12 mouse cellular contexts compared by ENCODE assay signal in genomic region chr5:93026437-93027119, GRCm38 (mm10). TPM values are rescaled to one million over a fixed set of nuclear protein-coding genes. Genes with fewer than 3 reads are reported as not detected.
DNase-seq lines count a peak whose midpoint lies in the region; ATAC-seq and TF ChIP-seq lines count a peak whose summit lies in the region.
"Had no signal": no experiment of that assay in that cellular context is flagged by ENCODE, and none has a peak within 500 bp of the region (broad histone marks: within the 10 kb centered on the region; RNA-seq: fewer than 3 reads in every experiment).

No protein-coding gene starts in this region.

- H3K4me3 ChIP-seq in heart, embryonic 11.5 days (ENCODE audit: low read depth, low read length), result no peak overlapping the region
- H3K4me3 ChIP-seq in lung, postnatal 0 days (ENCODE audit: low read depth, low read length), result no peak overlapping the region
- H3K4me3 ChIP-seq in intestine, embryonic 16.5 days (ENCODE audit: low read length), result no peak overlapping the region
- no peak overlapping the region for H3K4me3 ChIP-seq in stomach, embryonic 16.5 days (replicated peaks; ENCODE audit: low read length)
- no peak overlapping the region for H3K4me3 ChIP-seq in thymus, adult 2 months (ENCODE audit: control insufficient read depth, insufficient read depth, low read length)
- H3K4me3 ChIP-seq: erythroblast, embryonic 14.5 days had no signal

- no peak for DNase-seq in heart, postnatal 14 days
- DNase-seq in lung, postnatal 0 days (ENCODE audit: low spot score), result peak; percentile 46
- DNase-seq in lung, postnatal 4 days, result no peak
- no peak for DNase-seq in thymus, adult 2 months
- DNase-seq in layer of hippocampus, postnatal 36 days, result no peak
- DNase-seq: thymus, postnatal 14 days had no signal

- no peaks in the 10 kb centered on the region for H3K36me3 ChIP-seq in heart, embryonic 11.5 days (ENCODE audit: control insufficient read depth, insufficient read depth, low read length)
- no peaks in the 10 kb centered on the region for H3K36me3 ChIP-seq in lung, postnatal 0 days (ENCODE audit: insufficient read depth, low read length)
- no peaks in the 10 kb centered on the region for H3K36me3 ChIP-seq in intestine, embryonic 16.5 days (ENCODE audit: control insufficient read depth, insufficient read depth, low read length)
- H3K36me3 ChIP-seq in stomach, embryonic 16.5 days (ENCODE audit: control insufficient read depth, insufficient read depth, low read length), result no peaks in the 10 kb centered on the region
- no peaks in the 10 kb centered on the region for H3K36me3 ChIP-seq in thymus, adult 2 months (ENCODE audit: control insufficient read depth, insufficient read depth, low read length)

- TF ChIP-seq EP300 in lung, postnatal 0 days (IDR thresholded peaks at IDR 0.05), result no peak

- peaks cover 19% of the 10 kb centered on the region for H3K4me1 ChIP-seq in heart, embryonic 11.5 days (ENCODE audit: control insufficient read depth, insufficient read depth, low read length)
- 0 out of 2 replicates have a peak, but pooled peaks cover 2% of the 10 kb centered on the region for H3K4me1 ChIP-seq in lung, postnatal 0 days (ENCODE audit: insufficient read depth, low read depth, low read length)
- peaks cover 34% of the 10 kb centered on the region for H3K4me1 ChIP-seq in intestine, embryonic 16.5 days (ENCODE audit: control insufficient read depth, insufficient read depth, low read length)
- peaks cover 32% of the 10 kb centered on the region for H3K4me1 ChIP-seq in stomach, embryonic 16.5 days (ENCODE audit: control insufficient read depth, insufficient read depth, low read length)
- H3K4me1 ChIP-seq in thymus, adult 2 months (replicated peaks; ENCODE audit: control insufficient read depth, insufficient read depth, low read length), result no peaks in the 10 kb centered on the region

- TF ChIP-seq CTCF in lung, postnatal 0 days (IDR thresholded peaks at IDR 0.05), result no peak
- TF ChIP-seq CTCF in thymus, adult 2 months (IDR thresholded peaks at IDR 0.05; ENCODE audit: borderline replicate concordance, control insufficient read depth, extremely low read depth, insufficient read depth, low read length, poor library complexity), result no peak

- intact Hi-C loops in heart, postnatal 14 days (cut with DNase I), result no loop called here

- H3K4me2 ChIP-seq in heart, embryonic 11.5 days, result peak overlapping the region; percentile 17; the same call in 1 of the 2 replicates
- H3K4me2 ChIP-seq in lung, postnatal 0 days (replicated peaks; ENCODE audit: low read depth, low read length), result 0 out of 2 replicates have a peak overlapping the region, but pooled peaks have one; percentile 5
- H3K4me2 ChIP-seq in intestine, embryonic 16.5 days (ENCODE audit: low read depth, low read length), result peak overlapping the region; percentile 25; the same call in 1 of the 2 replicates
- peak overlapping the region; percentile 31; the same call in 1 of the 2 replicates for H3K4me2 ChIP-seq in stomach, embryonic 16.5 days (ENCODE audit: low read depth, low read length)

- no peak for TF ChIP-seq POLR2A in thymus, adult 2 months (IDR thresholded peaks at IDR 0.05; ENCODE audit: control insufficient read depth, extremely low read depth, insufficient read depth, low read length, poor library complexity)

- WGBS in heart, embryonic 11.5 days (ENCODE audit: insufficient replicate concordance), result 26% methylated on average over 4 of the region's 4 CpGs
- 36% methylated on average over 4 of the region's 4 CpGs for WGBS in lung, postnatal 0 days
- 34% methylated on average over 4 of the region's 4 CpGs for WGBS in intestine, embryonic 16.5 days
- WGBS in stomach, embryonic 16.5 days, result 40% methylated on average over 4 of the region's 4 CpGs
- WGBS in thymus, adult 2 months, result 70% methylated on average over 4 of the region's 4 CpGs

- no peaks in the 10 kb centered on the region for H3K9me3 ChIP-seq in heart, embryonic 11.5 days (replicated peaks; ENCODE audit: control insufficient read depth, low read length)
- H3K9me3 ChIP-seq in lung, postnatal 0 days (ENCODE audit: low read length), result no peaks in the 10 kb centered on the region
- H3K9me3 ChIP-seq in intestine, embryonic 16.5 days (ENCODE audit: control insufficient read depth, low read length), result no peaks in the 10 kb centered on the region
- H3K9me3 ChIP-seq in stomach, embryonic 16.5 days (replicated peaks; ENCODE audit: control insufficient read depth, low read length), result no peaks in the 10 kb centered on the region

- H3K27ac ChIP-seq in heart, embryonic 11.5 days (ENCODE audit: low read depth, low read length), result peak overlapping the region; percentile 65; the same call in 1 of the 2 replicates
- peak overlapping the region; percentile 16; the same call in 1 of the 2 replicates for H3K27ac ChIP-seq in lung, postnatal 0 days (ENCODE audit: low read length)
- H3K27ac ChIP-seq in intestine, embryonic 16.5 days (ENCODE audit: low read length), result peak overlapping the region; percentile 87
- peak overlapping the region; percentile 85 for H3K27ac ChIP-seq in stomach, embryonic 16.5 days (ENCODE audit: low read length)
- no peak overlapping the region for H3K27ac ChIP-seq in thymus, adult 2 months (ENCODE audit: control insufficient read depth, insufficient read depth, low read length)

- no peaks in the 10 kb centered on the region for H3K27me3 ChIP-seq in heart, embryonic 11.5 days (ENCODE audit: control insufficient read depth, insufficient read depth, low read length)
- H3K27me3 ChIP-seq in lung, postnatal 0 days (replicated peaks; ENCODE audit: insufficient read depth, low read length), result no peaks in the 10 kb centered on the region
- H3K27me3 ChIP-seq in intestine, embryonic 16.5 days (replicated peaks; ENCODE audit: control insufficient read depth, insufficient read depth, low read length), result no peaks in the 10 kb centered on the region
- no peaks in the 10 kb centered on the region for H3K27me3 ChIP-seq in stomach, embryonic 16.5 days (ENCODE audit: control insufficient read depth, insufficient read depth, low read length)
- H3K27me3 ChIP-seq in thymus, adult 2 months (ENCODE audit: control insufficient read depth, insufficient read depth, low read length), result no peaks in the 10 kb centered on the region

- no peak for ATAC-seq in heart, embryonic 11.5 days (replicated peaks; ENCODE audit: insufficient number of reproducible peaks, low FRiP score, low TSS enrichment)
- peak; percentile 61 for ATAC-seq in lung, postnatal 0 days
- peak; percentile 52 for ATAC-seq in intestine, embryonic 16.5 days
- peak; percentile 45; the same call in 1 of the 2 replicates for ATAC-seq in stomach, embryonic 16.5 days (ENCODE audit: insufficient read depth, low FRiP score)

- H3K9ac ChIP-seq in heart, embryonic 11.5 days (ENCODE audit: low read depth, low read length), result 0 out of 2 replicates have a peak overlapping the region, but pooled peaks have one; percentile 18
- H3K9ac ChIP-seq in lung, postnatal 0 days (replicated peaks; ENCODE audit: low read depth), result no peak overlapping the region
- H3K9ac ChIP-seq in intestine, embryonic 16.5 days (ENCODE audit: low read depth, low read length), result 0 out of 2 replicates have a peak overlapping the region, but pooled peaks have one; percentile 22
- H3K9ac ChIP-seq in stomach, embryonic 16.5 days (ENCODE audit: low read length), result no peak overlapping the region

RNA-seq across cellular contexts. Expression of gene Sowahb, which starts 18.2 kb away (rescaled TPM):
- polyA plus RNA-seq in heart, embryonic 11.5 days (2014; fragmentation: Nextera tagmentation; extraction: Ambion mirVana), result 0.13 and 0.15 TPM in 2 replicates
- not detected for total RNA-seq in heart, postnatal 14 days (2021)
- polyA plus RNA-seq in lung, postnatal 0 days (2015; fragmentation: Nextera tagmentation; extraction: Ambion mirVana), result 1.2 and 1.3 TPM in 2 replicates
- 5.2 and 7.6 TPM in 2 replicates for polyA plus RNA-seq in intestine, embryonic 16.5 days (2015; fragmentation: Nextera tagmentation; extraction: Ambion mirVana)
- polyA plus RNA-seq in stomach, embryonic 16.5 days (2015; fragmentation: Nextera tagmentation; extraction: Ambion mirVana), result 1.8 and 2.0 TPM in 2 replicates
- polyA plus RNA-seq in thymus, adult 2 months (2012; rRNA removed), result 0.65 and 0.82 TPM in 2 replicates
- 1 to 10 TPM; 1.7 to 2.0 TPM for total RNA-seq in layer of hippocampus, postnatal 36 days (2021)
- total RNA-seq: gastrocnemius, postnatal 36 days; monocyte, adult 5-6 weeks had no signal

Comparison
In these comparisons a context has a peak if more than half of its experiments do, and no peak if none do; other contexts are left out.
1. H3K9ac ChIP-seq: peak in heart, embryonic 11.5 days (single experiment) and intestine, embryonic 16.5 days (single experiment); none in lung, postnatal 0 days (single experiment) and stomach, embryonic 16.5 days (single experiment).
2. Peak in every context shown above with its lines, with median percentiles within 50 percentile points of each other: H3K4me2 ChIP-seq.